Mouse (Mus musculus) heart, adult 2 months (tissue): ENCODE results near the gene Gsc2. TPM values are rescaled to one million over a fixed set of nuclear protein-coding genes. Genes with fewer than 3 reads are reported as not detected.
A peak's percentile ranks its signal among the peaks of the same experiment; 100 is the strongest.

ENCODE experiments used
- DNase-seq, 2 experiments: peaks; one replicate each; pipeline ENCODE4 v3.0.0; 2021
- H3K27ac ChIP-seq: fragments of 200-600 bp; 2 replicates; pipeline ENCODE4 v1.8.1; 2022
- H3K27me3 ChIP-seq: fragments of 200-500 bp; 2 replicates; pipeline ENCODE4 v1.6.1; 2012; ENCODE audit warnings: mild to moderate bottlenecking, low read length, inconsistent platforms, mixed read lengths; ENCODE audit not compliant: control insufficient read depth, insufficient read depth
- H3K36me3 ChIP-seq: fragments of 200-500 bp; 2 replicates; pipeline ENCODE4 v1.6.1; 2012; ENCODE audit warnings: low read length, inconsistent platforms; ENCODE audit not compliant: control insufficient read depth, insufficient read depth
- H3K4me1 ChIP-seq: fragments of 200-500 bp; 2 replicates; pipeline ENCODE4 v1.6.1; 2011; ENCODE audit warnings: low read length; ENCODE audit not compliant: control insufficient read depth, insufficient read depth
- H3K4me3 ChIP-seq: fragments of 200-600 bp; 2 replicates; pipeline ENCODE4 v1.8.1; 2022
- H3K79me2 ChIP-seq: fragments of 200-500 bp; replicated peaks from 2 replicates; pipeline ENCODE4 v1.6.1; 2012; ENCODE audit warnings: mild to moderate bottlenecking, inconsistent platforms, low read length, moderate library complexity, mixed read lengths; ENCODE audit not compliant: control insufficient read depth, insufficient read depth
- H3K9ac ChIP-seq: fragments of 200-500 bp; 2 replicates; pipeline ENCODE4 v1.6.1; 2012; ENCODE audit warnings: low read depth, mild to moderate bottlenecking, control low read depth, inconsistent platforms, low read length, mixed read lengths
- CTCF ChIP-seq: fragments of 200-600 bp; IDR thresholded peaks from 2 replicates; pipeline ENCODE4 v1.8.1; 2022; ENCODE audit warnings: antibody characterized with exemption, mild to moderate bottlenecking, moderate library complexity
- EP300 ChIP-seq: fragments of 200-500 bp; IDR thresholded peaks from 2 replicates; pipeline ENCODE4 v1.6.1; 2011; ENCODE audit warnings: low read depth, low read length, control low read depth; ENCODE audit not compliant: insufficient read depth
- POLR2A ChIP-seq: fragments of 200-500 bp; IDR thresholded peaks from 2 replicates; pipeline ENCODE4 v1.6.1; 2011; ENCODE audit warnings: mild to moderate bottlenecking, low read depth, low read length, control low read depth; ENCODE audit not compliant: insufficient read depth
- WGBS: fragments of 180-500 bp; shearing (Covaris S2); methylation state at CpG from one replicate; pipeline ENCODE4 v1.1.7; 2018; 5-methylcytosine and 5-hydroxymethylcytosine counted together
- intact Hi-C: fragments of 180-260 bp; cut with DNase I; formaldehyde crosslinking; loops from one replicate; pipeline ENCODE4 v1.15.1; 2025
- polyA plus RNA-seq: library from polyadenylated mRNA; depleted of rRNA; stranded (reverse); fragments of >200 nt; gene quantifications from 2 replicates; pipeline ENCODE4 v1.2.3, GENCODE M21; 2012
- total RNA-seq, 2 experiments: library from RNA; stranded (reverse); gene quantifications; 2 replicates each; pipeline ENCODE4 v1.2.3; 2021

The Gsc2 gene
- total and polyA plus RNA-seq, 3 experiments = not detected

DNA sequence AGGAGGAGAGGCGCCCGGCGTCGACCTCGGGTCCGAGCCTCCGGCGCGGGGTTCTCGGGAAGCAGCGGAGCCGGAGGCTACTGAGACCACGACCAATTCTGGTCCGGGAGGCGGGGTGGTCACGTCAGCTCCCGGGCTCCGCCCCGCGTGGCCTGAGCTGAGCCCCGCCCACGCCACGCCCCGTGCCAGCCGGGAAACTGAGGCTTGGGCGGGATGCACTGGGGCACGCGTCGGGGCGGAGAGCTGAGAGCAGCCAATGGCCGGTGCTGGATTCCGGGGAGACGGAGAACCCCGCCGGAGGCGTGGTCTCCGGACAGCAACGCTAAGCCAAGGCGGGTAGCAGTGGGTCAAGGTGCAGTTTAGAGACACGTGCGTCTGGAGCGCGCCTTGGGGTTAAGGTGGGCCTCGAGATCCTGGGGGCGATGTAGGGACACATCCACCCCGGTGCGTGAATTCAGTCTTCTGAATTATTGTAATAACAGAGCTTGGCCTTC lies 13.3 kb upstream of the Gsc2 start, which contains the start of gene Slc25a1:
TSS of gene Slc25a1 (minus strand) at position 133 of the 494 bp plus-strand sequence.
- Histone ChIP-seq H3K36me3 (no peaks in the 10 kb centered on the region), H3K79me2 (no peaks in the 10 kb centered on the region), H3K27me3 (no peaks in the 10 kb centered on the region), H3K4me3 (peak within 1 kb of the TSS; percentile 93), H3K4me1 (no peaks in the 10 kb centered on the region), H3K9ac (peak within 1 kb of the TSS; percentile 62), H3K27ac (peak within 1 kb of the TSS; percentile 77)
- WGBS = under 1% methylated on average over 47 of the region's 47 CpGs
- peak; percentile 83 for DNase-seq
- intact Hi-C loops = loop anchor here (5.0 to 10.0 kb wide), 2 partner anchors 119 to 307 kb away; partner anchors contain the start of gene Zdhhc8
- TF ChIP-seq POLR2A (0 out of 2 replicates have a peak, but pooled peaks have one; percentile 24), EP300 (no peak), CTCF (no peak)

DNA sequence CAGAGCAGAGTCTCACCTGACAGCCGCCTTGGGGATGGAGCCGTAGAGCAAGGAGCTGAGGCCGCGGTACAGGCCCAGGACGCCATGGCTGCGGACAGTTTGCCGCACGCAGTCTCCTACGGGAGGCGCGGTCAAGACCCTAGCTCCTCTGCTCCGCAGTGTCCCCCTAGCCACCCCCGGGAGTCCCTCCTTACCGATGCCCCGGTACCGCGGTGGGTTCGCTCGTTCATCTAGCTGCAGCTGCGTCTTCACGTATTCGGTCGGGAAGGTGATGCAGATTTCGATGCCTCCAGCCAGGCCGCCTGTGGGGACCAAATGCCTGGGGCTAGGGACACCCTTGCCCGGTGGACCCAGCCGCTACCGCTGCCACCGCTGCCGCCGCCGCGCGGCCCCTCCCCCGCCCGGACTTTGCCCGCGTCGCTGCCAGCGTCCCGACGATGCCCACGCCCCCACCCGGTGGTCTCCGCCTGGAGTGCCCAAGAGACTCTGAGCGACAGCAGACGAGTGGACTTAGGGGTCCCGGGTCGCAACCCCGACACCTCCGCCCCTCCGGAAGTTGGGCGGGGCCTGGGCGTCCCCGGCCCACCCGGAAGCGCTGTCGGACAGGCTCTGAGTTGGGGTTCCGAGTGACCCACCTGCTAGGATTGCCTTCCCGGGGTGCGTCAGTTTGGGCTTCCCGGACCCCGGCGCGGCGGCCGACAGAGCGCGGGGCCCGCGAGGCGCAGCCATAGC lies 12.7 kb upstream of the Gsc2 start:
- Histone ChIP-seq H3K27me3 (no peaks in the 10 kb centered on the region), H3K4me3 (peak overlapping the region; percentile 93), H3K9ac (peak overlapping the region; percentile 62), H3K79me2 (no peaks in the 10 kb centered on the region), H3K27ac (peak overlapping the region; percentile 77), H3K4me1 (peaks cover 1% of the 10 kb centered on the region), H3K36me3 (no peaks in the 10 kb centered on the region)
- WGBS = 4% methylated on average over 72 of the region's 72 CpGs
- intact Hi-C loops = loop anchor here (5.0 to 10.0 kb wide), 2 partner anchors 120 to 307 kb away; partner anchors contain the start of gene Zdhhc8
- TF ChIP-seq EP300 (no peak), CTCF (no peak), POLR2A (no peak)
- no peak for DNase-seq

DNA sequence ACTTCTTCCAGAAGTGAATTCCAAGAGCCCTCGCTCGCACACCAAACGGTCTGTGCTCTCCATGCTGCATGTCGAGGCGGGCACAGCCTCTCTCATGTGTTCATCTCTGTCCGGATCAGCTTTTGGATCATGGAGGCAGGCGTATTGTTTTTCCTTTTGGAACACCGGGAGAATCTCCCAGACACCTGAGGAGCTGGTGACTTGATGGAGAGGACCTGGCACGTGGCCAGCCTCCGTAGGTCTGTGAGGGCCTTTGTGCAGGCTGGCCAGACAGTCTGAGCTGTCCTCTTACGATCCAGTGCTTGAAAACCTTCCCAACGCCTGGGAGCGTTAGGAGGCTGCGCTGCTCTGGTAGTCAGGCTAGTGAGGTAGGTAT lies 7.3 kb upstream of the Gsc2 start:
- Histone ChIP-seq H3K79me2 (no peaks in the 10 kb centered on the region), H3K4me3 (peak overlapping the region; percentile 80), H3K36me3 (no peaks in the 10 kb centered on the region), H3K4me1 (peaks cover 5% of the 10 kb centered on the region), H3K9ac (peak overlapping the region; percentile 86), H3K27ac (peak overlapping the region; percentile 90), H3K27me3 (no peaks in the 10 kb centered on the region; the same call in 1 of the 2 replicates)
- intact Hi-C loops = loop anchor here (1.0 to 10.0 kb wide), 2 partner anchors 11 to 313 kb away; partner anchors contain the start of genes Ess2 and Zdhhc8
- WGBS = under 1% methylated on average over 14 of the region's 14 CpGs
- DNase-seq = no peak
- no peak for TF ChIP-seq EP300
- TF ChIP-seq POLR2A = no peak
- no peak for TF ChIP-seq CTCF

DNA sequence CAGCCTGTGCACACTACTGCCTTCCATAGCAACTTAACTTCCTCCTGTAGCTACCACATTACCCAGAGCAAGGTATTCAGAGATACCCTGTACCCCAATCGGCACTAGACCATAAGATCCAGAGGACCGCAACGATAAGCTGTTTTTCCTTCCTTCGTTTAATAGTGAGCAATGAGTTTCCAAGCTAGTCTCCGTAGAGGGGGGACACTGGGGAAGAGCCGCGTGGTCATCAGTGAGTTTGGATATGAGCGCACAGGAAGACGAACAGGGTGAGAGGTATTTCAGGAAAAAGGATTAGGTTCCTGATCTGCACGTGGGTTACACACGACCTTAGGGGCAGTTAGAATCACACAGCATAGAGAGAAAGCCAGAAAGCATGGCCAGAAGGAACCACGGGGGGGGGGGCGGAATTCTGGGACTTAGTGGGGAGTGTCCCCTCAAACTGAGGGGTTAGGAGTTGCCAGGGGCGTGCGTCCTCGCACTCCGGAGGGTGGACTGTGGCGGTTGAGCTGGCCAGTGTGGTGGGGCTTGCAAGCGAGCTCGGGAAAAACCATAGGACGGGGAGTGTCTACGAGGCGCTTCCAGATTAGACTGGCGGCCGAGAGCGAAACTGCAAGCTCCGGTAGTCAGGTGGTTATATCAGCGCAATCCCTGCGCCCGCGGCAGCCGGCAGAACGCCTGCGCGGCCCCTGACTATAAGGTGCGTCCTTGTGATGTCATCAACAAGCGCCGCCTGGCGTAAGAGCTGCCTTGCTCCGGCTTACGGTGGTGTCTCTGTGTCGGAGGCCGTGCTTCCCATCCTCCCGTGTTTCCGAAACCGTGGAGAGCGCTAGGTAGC lies 6.7 kb upstream of the Gsc2 start:
- H3K9ac ChIP-seq = peak overlapping the region; percentile 88
- peak overlapping the region; percentile 90 for H3K27ac ChIP-seq
- peak; percentile 95 to 96 for DNase-seq
- H3K27me3 ChIP-seq = no peaks in the 10 kb centered on the region; the same call in 1 of the 2 replicates
- peaks cover 5% of the 10 kb centered on the region for H3K4me1 ChIP-seq
- no peaks in the 10 kb centered on the region for H3K36me3 ChIP-seq
- no peaks in the 10 kb centered on the region for H3K79me2 ChIP-seq
- TF ChIP-seq POLR2A (peak; percentile 94), CTCF (peak; percentile 85), EP300 (peak; percentile 46; the same call in 1 of the 2 replicates)
- peak overlapping the region; percentile 80 for H3K4me3 ChIP-seq
- intact Hi-C loops = loop anchor here (1.0 to 10.0 kb wide), 2 partner anchors 10 to 313 kb away; partner anchors contain the start of genes Ess2 and Zdhhc8
- WGBS = 1% methylated on average over 47 of the region's 47 CpGs

DNA sequence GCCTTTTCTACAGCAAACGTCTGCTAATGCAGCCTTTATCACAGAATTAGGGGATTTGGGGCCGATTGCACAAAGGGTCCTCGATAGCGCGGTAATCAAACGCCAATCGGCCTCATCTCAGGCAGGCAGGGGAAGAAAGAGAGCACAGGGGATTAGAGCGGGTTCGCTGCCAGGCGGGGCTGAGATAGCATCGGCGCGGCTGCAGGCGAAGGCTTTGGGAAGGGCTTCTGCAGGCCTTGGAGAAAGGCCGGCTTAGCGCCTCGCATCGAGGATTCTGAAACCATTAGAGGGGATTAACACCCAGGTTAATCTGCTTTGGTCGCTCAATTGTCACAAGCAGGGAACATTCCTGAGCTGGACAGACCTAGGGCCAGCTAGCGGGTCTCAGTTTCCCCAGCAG lies 5.7 kb upstream of the Gsc2 start:
- Histone ChIP-seq H3K36me3 (no peaks in the 10 kb centered on the region), H3K79me2 (no peaks in the 10 kb centered on the region), H3K4me1 (peaks cover 5% of the 10 kb centered on the region), H3K4me3 (no peak overlapping the region), H3K27ac (no peak overlapping the region), H3K27me3 (no peaks in the 10 kb centered on the region; the same call in 1 of the 2 replicates), H3K9ac (peak overlapping the region; percentile 51)
- WGBS = 24% methylated on average over 20 of the region's 20 CpGs
- no peak for TF ChIP-seq POLR2A
- no peak for TF ChIP-seq EP300
- TF ChIP-seq CTCF = no peak
- intact Hi-C loops = loop anchor here (10.0 kb wide), 1 partner anchor 314 kb away; the partner anchor contains the start of gene Zdhhc8
- no peak for DNase-seq
